Mouse (Mus musculus): ENCODE results near the gene Vezf1. TPM values are rescaled to one million over a fixed set of nuclear protein-coding genes. Genes with fewer than 3 reads are reported as not detected.

Vezf1 gene
- total RNA-seq, 2 experiments from 2014 or later, result 24.4 to 25.3 TPM

- intact Hi-C loops (cut with DNase I), result loop anchor here (5.0 kb wide), 1 partner anchor 75 kb away; no protein-coding TSS in a partner anchor
- DNase-seq (ENCODE audit: low spot score in 2 of 2), result peak; percentile 88 to 92
Observed at GRCm38 (mm10) chr11:88086737-88087627, 18.9 kb downstream of the Vezf1 start.

- intact Hi-C loops (cut with DNase I), result loop anchor here (5.0 kb wide), 1 partner anchor 73 kb away; no protein-coding TSS in a partner anchor
- DNase-seq (ENCODE audit: low spot score in 2 of 2), result no peak
Observed at GRCm38 (mm10) chr11:88089150-88089549, 21.1 kb downstream of the Vezf1 start.

- intact Hi-C loops (cut with DNase I), result no loop called here
Observed at GRCm38 (mm10) chr11:88090293-88090692, 22.2 kb downstream of the Vezf1 start.

GRCm38 (mm10) chr11:88091949-88092348, 23.9 kb downstream of the Vezf1 start:
- no peak for DNase-seq (ENCODE audit: low spot score in 2 of 2)
- intact Hi-C loops (cut with DNase I), result no loop called here

More at GRCm38 (mm10) chr11:88090293-88090692, 22.2 kb downstream of the Vezf1 start:
- DNase-seq (ENCODE audit: low spot score in 2 of 2), result no peak

- intact Hi-C loops (cut with DNase I), result no loop called here
Observed at GRCm38 (mm10) chr11:88097173-88097572, 29.1 kb downstream of the Vezf1 start.

GRCm38 (mm10) chr11:88098021-88098729, 30.1 kb downstream of the Vezf1 start, which contains the start of gene Cuedc1:
TSS of gene Cuedc1 (plus strand) at chr11:88098058.
- intact Hi-C loops (cut with DNase I), result no loop called here
- DNase-seq (ENCODE audit: low spot score in 2 of 2), result no peak

More at GRCm38 (mm10) chr11:88097173-88097572, 29.1 kb downstream of the Vezf1 start:
- DNase-seq (ENCODE audit: low spot score in 2 of 2), result no peak

- peak; percentile 56 to 73 for DNase-seq (ENCODE audit: low spot score in 2 of 2)
- intact Hi-C loops (cut with DNase I), result no loop called here
Observed at GRCm38 (mm10) chr11:88098787-88099598, 30.9 kb downstream of the Vezf1 start.

GRCm38 (mm10) chr11:88099599-88100023, 31.5 kb downstream of the Vezf1 start:
- intact Hi-C loops (cut with DNase I), result no loop called here
- DNase-seq (ENCODE audit: low spot score in 2 of 2), result peak in 1 of 2 experiments; percentile 34

GRCm38 (mm10) chr11:88100170-88100569, 32.1 kb downstream of the Vezf1 start:
- no peak for DNase-seq (ENCODE audit: low spot score in 2 of 2)
- intact Hi-C loops (cut with DNase I), result no loop called here

- intact Hi-C loops (cut with DNase I), result no loop called here
- no peak for DNase-seq (ENCODE audit: low spot score in 2 of 2)
Observed at GRCm38 (mm10) chr11:88103214-88103941, 35.3 kb downstream of the Vezf1 start.

- intact Hi-C loops (cut with DNase I), result no loop called here
- no peak for DNase-seq (ENCODE audit: low spot score in 2 of 2)
Observed at GRCm38 (mm10) chr11:88105494-88106291, 37.6 kb downstream of the Vezf1 start.

- intact Hi-C loops (cut with DNase I), result no loop called here
- no peak for DNase-seq (ENCODE audit: low spot score in 2 of 2)
Observed at GRCm38 (mm10) chr11:88106292-88106554, 38.1 kb downstream of the Vezf1 start.

- no peak for DNase-seq (ENCODE audit: low spot score in 2 of 2)
- intact Hi-C loops (cut with DNase I), result no loop called here
Observed at GRCm38 (mm10) chr11:88107365-88107764, 39.3 kb downstream of the Vezf1 start.

- intact Hi-C loops (cut with DNase I), result no loop called here
- DNase-seq (ENCODE audit: low spot score in 2 of 2), result no peak
Observed at GRCm38 (mm10) chr11:88110031-88110594, 42.0 kb downstream of the Vezf1 start.

GRCm38 (mm10) chr11:88112078-88112477, 44.0 kb downstream of the Vezf1 start:
- no peak for DNase-seq (ENCODE audit: low spot score in 2 of 2)
- intact Hi-C loops (cut with DNase I), result no loop called here

- intact Hi-C loops (cut with DNase I), result no loop called here
- DNase-seq (ENCODE audit: low spot score in 2 of 2), result no peak
Observed at GRCm38 (mm10) chr11:88112677-88113333, 44.7 kb downstream of the Vezf1 start.

GRCm38 (mm10) chr11:88113543-88114271, 45.6 kb downstream of the Vezf1 start:
- intact Hi-C loops (cut with DNase I), result no loop called here
- DNase-seq (ENCODE audit: low spot score in 2 of 2), result peak in 1 of 2 experiments; percentile 55
